Mouse (Mus musculus): Measurements from ENCODE around the gene Gm21983. TPM values are rescaled to one million over a fixed set of nuclear protein-coding genes. Genes with fewer than 3 reads are reported as not detected.

Gm21983 gene
- total and polyA plus RNA-seq, 3 experiments = 0.22 TPM; not detected in 2

- TF ChIP-seq MAZ (IDR thresholded peaks at IDR 0.05; ENCODE audit: low read depth, low read length) = no peak
Observed at GRCm38 (mm10) chr7:27133156-27133555, 47.7 kb downstream of the Gm21983 start (continued).

GRCm38 (mm10) chr7:27132588-27132987, 48.3 kb downstream of the Gm21983 start:
- DNase-seq (ENCODE audit: low read depth, low spot score) = peak; percentile 65
- no peaks in the 10 kb centered on the region for H3K9me3 ChIP-seq (replicated peaks; ENCODE audit: insufficient read depth, low read length)
- TF ChIP-seq CHD1 (IDR thresholded peaks at IDR 0.05; ENCODE audit: low read depth, low read length) (no peak), MEF2A (IDR thresholded peaks at IDR 0.05; ENCODE audit: extremely low read depth, insufficient replicate concordance, low read depth, low read length, poor library complexity, severe bottlenecking) (no peak), HCFC1 (IDR thresholded peaks at IDR 0.05; ENCODE audit: low read depth, low read length) (no peak), RCOR1 (IDR thresholded peaks at IDR 0.05; ENCODE audit: low read depth, low read length) (no peak), ETS1 (IDR thresholded peaks at IDR 0.05; ENCODE audit: low read depth, low read length) (no peak), POLR2A (IDR thresholded peaks at IDR 0.05; ENCODE audit: control insufficient read depth in 1 of 2, insufficient read depth in 1 of 2, low read depth in 1 of 2, low read length in 2 of 2, poor library complexity in 1 of 2) (no peak), USF1 (IDR thresholded peaks at IDR 0.05; ENCODE audit: low read depth, low read length) (no peak), UBTF (IDR thresholded peaks at IDR 0.05; ENCODE audit: borderline replicate concordance, insufficient read depth, low read depth, low read length) (no peak), SMC3 (IDR thresholded peaks at IDR 0.05; ENCODE audit: low read depth, low read length) (peak; percentile 59), CHD2 (IDR thresholded peaks at IDR 0.05; ENCODE audit: low read length) (no peak), ZNF384 (IDR thresholded peaks at IDR 0.05; ENCODE audit: low read depth, low read length) (no peak), RAD21 (IDR thresholded peaks at IDR 0.05; ENCODE audit: low read depth, low read length) (peak; percentile 46), KAT2A (conservative IDR thresholded peaks at IDR 0.05; ENCODE audit: low read depth, low read length) (no peak), ZC3H11A (IDR thresholded peaks at IDR 0.05; ENCODE audit: low read depth, low read length) (0 out of 2 replicates have a peak, but pooled peaks have one; percentile 22), EP300 (IDR thresholded peaks at IDR 0.05; ENCODE audit: low read depth in 1 of 2, low read length in 2 of 2) (no peak), GABPA (IDR thresholded peaks at IDR 0.05; ENCODE audit: low read depth, low read length) (no peak), POLR2AphosphoS5 (IDR thresholded peaks at IDR 0.05; ENCODE audit: borderline replicate concordance, low read depth, low read length) (no peak), JUND (IDR thresholded peaks at IDR 0.05; ENCODE audit: low read depth, low read length) (no peak), CTCF (IDR thresholded peaks at IDR 0.05 in 2 of 3, conservative IDR thresholded peaks at IDR 0.05 in 1 of 3; ENCODE audit: control insufficient read depth in 1 of 3, insufficient read depth in 1 of 3, low read depth in 2 of 3, low read length in 3 of 3, poor library complexity in 1 of 3, severe bottlenecking in 1 of 3) (peak in 2 of 3 experiments; percentile 67 to 68; a peak in 5 of 6 replicates), BHLHE40 (IDR thresholded peaks at IDR 0.05; ENCODE audit: borderline replicate concordance, low read depth, low read length) (no peak), TBP (IDR thresholded peaks at IDR 0.05; ENCODE audit: low read depth, low read length) (no peak), ZMIZ1 (IDR thresholded peaks at IDR 0.05; ENCODE audit: low read depth, low read length) (no peak), MXI1 (IDR thresholded peaks at IDR 0.05; ENCODE audit: low read depth, low read length) (no peak), MYC (IDR thresholded peaks at IDR 0.05; ENCODE audit: low read depth, low read length) (no peak), E2F4 (IDR thresholded peaks at IDR 0.05; ENCODE audit: borderline replicate concordance, low read depth, low read length) (no peak), SIN3A (IDR thresholded peaks at IDR 0.05; ENCODE audit: low read length) (no peak), NRF1 (IDR thresholded peaks at IDR 0.05; ENCODE audit: insufficient read depth, low read depth, low read length, poor library complexity, severe bottlenecking) (no peak), MAZ (IDR thresholded peaks at IDR 0.05; ENCODE audit: low read depth, low read length) (no peak), TCF12 (IDR thresholded peaks at IDR 0.05; ENCODE audit: low read depth, low read length) (no peak), MYB (IDR thresholded peaks at IDR 0.05; ENCODE audit: low read depth, low read length) (no peak), ELF1 (IDR thresholded peaks at IDR 0.05; ENCODE audit: low read depth, low read length) (no peak)

More at GRCm38 (mm10) chr7:27132588-27132987, 48.3 kb downstream of the Gm21983 start:
- Histone ChIP-seq H3K4me3 (ENCODE audit: control insufficient read depth in 1 of 2, insufficient read depth in 1 of 2, low read depth in 2 of 2, low read length in 2 of 2) (no peak overlapping the region), H3K79me2 (ENCODE audit: control insufficient read depth, insufficient read depth, low read length, poor library complexity) (no peaks in the 10 kb centered on the region), H3K27ac (ENCODE audit: control insufficient read depth, low read depth, low read length) (no peak overlapping the region), H3K4me1 (ENCODE audit: control insufficient read depth in 1 of 2, insufficient read depth in 2 of 2, low read length in 2 of 2) (no peaks in the 10 kb centered on the region), H3K9ac (ENCODE audit: control insufficient read depth, low read depth, low read length, poor library complexity, severe bottlenecking) (no peak overlapping the region), H3K36me3 (ENCODE audit: control insufficient read depth in 1 of 2, insufficient read depth in 2 of 2, low read length in 2 of 2) (no peaks in the 10 kb centered on the region), H3K27me3 (ENCODE audit: control insufficient read depth in 1 of 2, insufficient read depth in 2 of 2, low read length in 2 of 2) (no peaks in the 10 kb centered on the region)
